Mouse (Mus musculus): Measurements from ENCODE around the gene Acer1. TPM values are rescaled to one million over a fixed set of nuclear protein-coding genes. Genes with fewer than 3 reads are reported as not detected.

The Acer1 gene
- polyA plus RNA-seq, 1 experiment from 2014 or later: not detected

- no peak for ATAC-seq (replicated peaks; ENCODE audit: insufficient number of reproducible peaks, low FRiP score, low TSS enrichment)
- H3K9ac ChIP-seq (ENCODE audit: low read depth, low read length): no peak overlapping the region
Measured at GRCm38 (mm10) chr17:56938751-56939150, 43.2 kb downstream of the Acer1 start.

GRCm38 (mm10) chr17:56936731-56937130 is 45.2 kb downstream of the Acer1 start:
- no peak overlapping the region for H3K27ac ChIP-seq (ENCODE audit: low read depth, low read length)
- no peak for ATAC-seq (replicated peaks; ENCODE audit: insufficient number of reproducible peaks, low FRiP score, low TSS enrichment)
- H3K4me3 ChIP-seq (ENCODE audit: low read depth, low read length): no peak overlapping the region
- H3K9ac ChIP-seq (ENCODE audit: low read depth, low read length): no peak overlapping the region
- H3K9me3 ChIP-seq (replicated peaks; ENCODE audit: control insufficient read depth, low read length): no peaks in the 10 kb centered on the region
- H3K36me3 ChIP-seq (ENCODE audit: control insufficient read depth, insufficient read depth, low read length): no peaks in the 10 kb centered on the region
- H3K27me3 ChIP-seq (ENCODE audit: control insufficient read depth, insufficient read depth, low read length): no peaks in the 10 kb centered on the region
- peaks cover 18% of the 10 kb centered on the region for H3K4me1 ChIP-seq (ENCODE audit: control insufficient read depth, insufficient read depth, low read length)
- WGBS (ENCODE audit: insufficient replicate concordance): 84% methylated on average over 7 of the region's 7 CpGs
- no peak overlapping the region for H3K4me2 ChIP-seq

More at GRCm38 (mm10) chr17:56938751-56939150, 43.2 kb downstream of the Acer1 start:
- no peak overlapping the region for H3K27ac ChIP-seq (ENCODE audit: low read depth, low read length)
- H3K27me3 ChIP-seq (ENCODE audit: control insufficient read depth, insufficient read depth, low read length): no peaks in the 10 kb centered on the region
- no peak overlapping the region for H3K4me3 ChIP-seq (ENCODE audit: low read depth, low read length)
- peaks cover 10% of the 10 kb centered on the region for H3K4me1 ChIP-seq (ENCODE audit: control insufficient read depth, insufficient read depth, low read length)
- 85% methylated on average over 4 of the region's 4 CpGs for WGBS (ENCODE audit: insufficient replicate concordance)
- H3K4me2 ChIP-seq: no peak overlapping the region
- no peaks in the 10 kb centered on the region for H3K36me3 ChIP-seq (ENCODE audit: control insufficient read depth, insufficient read depth, low read length)
- no peaks in the 10 kb centered on the region for H3K9me3 ChIP-seq (replicated peaks; ENCODE audit: control insufficient read depth, low read length)

- Histone ChIP-seq H3K4me3 (ENCODE audit: low read depth, low read length) (peak within 1 kb of the TSS; percentile 92), H3K36me3 (ENCODE audit: control insufficient read depth, insufficient read depth, low read length) (no peaks in the 10 kb centered on the region), H3K9ac (ENCODE audit: low read depth, low read length) (peak within 1 kb of the TSS; percentile 92), H3K4me1 (ENCODE audit: control insufficient read depth, insufficient read depth, low read length) (peaks cover 18% of the 10 kb centered on the region), H3K27ac (ENCODE audit: low read depth, low read length) (peak within 1 kb of the TSS; percentile 79), H3K4me2 (peak within 1 kb of the TSS; percentile 77), H3K9me3 (replicated peaks; ENCODE audit: control insufficient read depth, low read length) (no peaks in the 10 kb centered on the region), H3K27me3 (ENCODE audit: control insufficient read depth, insufficient read depth, low read length) (no peaks in the 10 kb centered on the region)
- ATAC-seq (replicated peaks; ENCODE audit: insufficient number of reproducible peaks, low FRiP score, low TSS enrichment): peak; percentile 96
- 3% methylated on average over 66 of the region's 76 CpGs for WGBS (ENCODE audit: insufficient replicate concordance)
Measured at GRCm38 (mm10) chr17:56935363-56936131, 46.4 kb downstream of the Acer1 start, which contains the start of gene Mllt1. Gene Mllt1 (minus strand): TSS chr17:56935415.

- H3K9me3 ChIP-seq (replicated peaks; ENCODE audit: control insufficient read depth, low read length): no peaks in the 10 kb centered on the region
- H3K27me3 ChIP-seq (ENCODE audit: control insufficient read depth, insufficient read depth, low read length): no peaks in the 10 kb centered on the region
- no peaks in the 10 kb centered on the region for H3K36me3 ChIP-seq (ENCODE audit: control insufficient read depth, insufficient read depth, low read length)
- H3K9ac ChIP-seq (ENCODE audit: low read depth, low read length): peak overlapping the region; percentile 92
- H3K4me1 ChIP-seq (ENCODE audit: control insufficient read depth, insufficient read depth, low read length): peaks cover 21% of the 10 kb centered on the region
- peak overlapping the region; percentile 77 for H3K4me2 ChIP-seq
- H3K4me3 ChIP-seq (ENCODE audit: low read depth, low read length): peak overlapping the region; percentile 92
- ATAC-seq (replicated peaks; ENCODE audit: insufficient number of reproducible peaks, low FRiP score, low TSS enrichment): peak; percentile 68
- WGBS (ENCODE audit: insufficient replicate concordance): 2% methylated on average over 34 of the region's 45 CpGs
- H3K27ac ChIP-seq (ENCODE audit: low read depth, low read length): peak overlapping the region; percentile 79
Measured at GRCm38 (mm10) chr17:56934545-56935330, 47.2 kb downstream of the Acer1 start.

DNA sequence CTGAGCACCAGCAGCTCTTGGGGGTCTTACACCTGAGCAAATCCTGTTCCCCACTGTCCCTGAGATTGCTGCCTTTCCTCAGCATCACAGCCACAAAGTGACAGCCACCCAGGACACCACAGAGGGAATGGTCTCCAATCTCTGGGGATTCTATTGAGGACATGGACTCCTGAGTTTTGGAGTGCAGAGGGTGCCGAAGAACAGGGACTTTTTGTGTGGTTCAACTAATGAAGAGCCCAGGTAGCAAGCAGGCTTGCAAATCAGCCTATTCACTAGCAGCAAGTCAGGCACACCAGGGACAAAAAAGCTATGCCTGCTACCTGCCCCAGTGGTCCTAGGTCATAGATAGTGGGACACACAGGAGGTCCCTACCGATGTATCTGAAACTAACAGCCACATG is 48.5 kb downstream of the Acer1 start:
- H3K4me2 ChIP-seq: no peak overlapping the region
- H3K9me3 ChIP-seq (replicated peaks; ENCODE audit: control insufficient read depth, low read length): no peaks in the 10 kb centered on the region
- H3K27me3 ChIP-seq (ENCODE audit: control insufficient read depth, insufficient read depth, low read length): no peaks in the 10 kb centered on the region
- H3K27ac ChIP-seq (ENCODE audit: low read depth, low read length): no peak overlapping the region
- 98% methylated on average over 2 of the region's 2 CpGs for WGBS (ENCODE audit: insufficient replicate concordance)
- H3K4me1 ChIP-seq (ENCODE audit: control insufficient read depth, insufficient read depth, low read length): peaks cover 27% of the 10 kb centered on the region
- no peaks in the 10 kb centered on the region for H3K36me3 ChIP-seq (ENCODE audit: control insufficient read depth, insufficient read depth, low read length)
- H3K9ac ChIP-seq (ENCODE audit: low read depth, low read length): no peak overlapping the region
- no peak overlapping the region for H3K4me3 ChIP-seq (ENCODE audit: low read depth, low read length)
- no peak for ATAC-seq (replicated peaks; ENCODE audit: insufficient number of reproducible peaks, low FRiP score, low TSS enrichment)

- Histone ChIP-seq H3K4me3 (ENCODE audit: low read depth, low read length) (no peak overlapping the region), H3K36me3 (ENCODE audit: control insufficient read depth, insufficient read depth, low read length) (peaks cover 3% of the 10 kb centered on the region; the same call in 1 of the 2 replicates), H3K27ac (ENCODE audit: low read depth, low read length) (no peak overlapping the region), H3K9ac (ENCODE audit: low read depth, low read length) (no peak overlapping the region), H3K4me1 (ENCODE audit: control insufficient read depth, insufficient read depth, low read length) (peaks cover 27% of the 10 kb centered on the region), H3K4me2 (no peak overlapping the region), H3K9me3 (replicated peaks; ENCODE audit: control insufficient read depth, low read length) (no peaks in the 10 kb centered on the region), H3K27me3 (ENCODE audit: control insufficient read depth, insufficient read depth, low read length) (no peaks in the 10 kb centered on the region)
- 88% methylated on average over 8 of the region's 8 CpGs for WGBS (ENCODE audit: insufficient replicate concordance)
- ATAC-seq (replicated peaks; ENCODE audit: insufficient number of reproducible peaks, low FRiP score, low TSS enrichment): no peak
Measured at GRCm38 (mm10) chr17:56930026-56930425, 51.9 kb downstream of the Acer1 start.

DNA sequence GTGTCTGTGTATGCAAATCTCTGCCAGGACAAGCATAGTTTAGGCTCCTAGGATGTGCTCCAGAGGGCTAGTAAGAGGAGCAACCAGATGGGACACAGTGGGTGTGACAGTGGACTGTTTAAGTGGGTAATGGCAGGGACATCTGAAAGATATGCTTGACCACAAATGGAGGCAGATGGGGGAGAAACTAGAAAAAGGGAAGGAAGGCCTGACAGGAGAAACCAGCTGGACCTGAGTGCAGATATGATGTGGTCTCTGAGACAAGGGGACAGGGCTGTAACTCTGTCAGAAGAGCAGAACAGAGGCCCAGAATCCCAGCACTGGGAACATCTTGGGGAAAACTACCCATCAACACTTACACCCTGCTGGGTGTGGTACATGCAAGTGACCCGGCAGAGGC is 52.4 kb downstream of the Acer1 start:
- Histone ChIP-seq H3K9ac (ENCODE audit: low read depth, low read length) (no peak overlapping the region), H3K27ac (ENCODE audit: low read depth, low read length) (peak overlapping the region; percentile 18; the same call in 1 of the 2 replicates), H3K9me3 (replicated peaks; ENCODE audit: control insufficient read depth, low read length) (no peaks in the 10 kb centered on the region), H3K4me3 (ENCODE audit: low read depth, low read length) (no peak overlapping the region), H3K27me3 (ENCODE audit: control insufficient read depth, insufficient read depth, low read length) (no peaks in the 10 kb centered on the region), H3K4me2 (no peak overlapping the region), H3K4me1 (ENCODE audit: control insufficient read depth, insufficient read depth, low read length) (peaks cover 25% of the 10 kb centered on the region), H3K36me3 (ENCODE audit: control insufficient read depth, insufficient read depth, low read length) (peaks cover 8% of the 10 kb centered on the region; the same call in 1 of the 2 replicates)
- no peak for ATAC-seq (replicated peaks; ENCODE audit: insufficient number of reproducible peaks, low FRiP score, low TSS enrichment)
- 61% methylated on average over 1 of the region's 1 CpGs for WGBS (ENCODE audit: insufficient replicate concordance)

GRCm38 (mm10) chr17:56929101-56929500 is 52.8 kb downstream of the Acer1 start:
- Histone ChIP-seq H3K27me3 (ENCODE audit: control insufficient read depth, insufficient read depth, low read length) (no peaks in the 10 kb centered on the region), H3K9ac (ENCODE audit: low read depth, low read length) (no peak overlapping the region), H3K4me2 (no peak overlapping the region), H3K4me1 (ENCODE audit: control insufficient read depth, insufficient read depth, low read length) (peaks cover 21% of the 10 kb centered on the region), H3K27ac (ENCODE audit: low read depth, low read length) (peak overlapping the region; percentile 18; the same call in 1 of the 2 replicates), H3K9me3 (replicated peaks; ENCODE audit: control insufficient read depth, low read length) (no peaks in the 10 kb centered on the region), H3K36me3 (ENCODE audit: control insufficient read depth, insufficient read depth, low read length) (peaks cover 10% of the 10 kb centered on the region; the same call in 1 of the 2 replicates), H3K4me3 (ENCODE audit: low read depth, low read length) (no peak overlapping the region)
- no peak for ATAC-seq (replicated peaks; ENCODE audit: insufficient number of reproducible peaks, low FRiP score, low TSS enrichment)
